Mouse (Mus musculus): ENCODE data around the gene Tesk1.

DNA sequence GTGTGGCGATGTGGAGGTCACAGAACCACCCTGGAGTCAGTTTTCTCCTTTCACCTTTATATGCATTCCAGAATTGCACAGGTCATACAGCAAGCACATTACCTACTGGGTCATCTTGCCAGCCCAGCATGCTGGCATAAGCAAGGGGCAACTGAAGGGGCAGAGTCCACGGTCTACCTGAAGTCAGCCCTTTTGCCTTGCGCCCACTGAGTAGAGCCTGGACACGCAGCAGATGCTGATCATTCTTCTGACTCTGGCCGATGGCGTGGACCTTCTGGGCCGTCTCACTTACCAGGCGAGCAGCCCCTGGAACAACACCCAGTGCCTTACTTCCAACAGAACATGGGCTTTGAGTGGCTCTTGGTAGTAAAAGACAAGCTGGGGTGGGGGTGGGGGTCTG is 55.7 kb downstream of the Tesk1 start:
- TF ChIP-seq POLR2A (IDR thresholded peaks at IDR 0.05; ENCODE audit: insufficient read length, low read depth), result no peak
- TF ChIP-seq MYOG (IDR thresholded peaks at IDR 0.05; ENCODE audit: control insufficient read depth in 1 of 3, insufficient read depth in 1 of 3, insufficient read length in 2 of 3, low read depth in 2 of 3), result no peak
- TF ChIP-seq E2F4 (IDR thresholded peaks at IDR 0.05; ENCODE audit: insufficient read depth), result no peak
- no peak for TF ChIP-seq MAX (IDR thresholded peaks at IDR 0.05; ENCODE audit: low read depth)
- TF ChIP-seq CEBPB (IDR thresholded peaks at IDR 0.05; ENCODE audit: insufficient read depth, poor library complexity, severe bottlenecking), result no peak
- no peak for TF ChIP-seq USF1 (IDR thresholded peaks at IDR 0.05; ENCODE audit: low read depth)
- TF ChIP-seq TCF12 (IDR thresholded peaks at IDR 0.05; ENCODE audit: insufficient read depth, poor library complexity, severe bottlenecking), result no peak
- TF ChIP-seq POLR2AphosphoS2 (IDR thresholded peaks at IDR 0.05; ENCODE audit: insufficient read length, low read depth), result no peak
- no peak for TF ChIP-seq REST (IDR thresholded peaks at IDR 0.05; ENCODE audit: insufficient read depth, insufficient read length)
- no peak for TF ChIP-seq SRF (IDR thresholded peaks at IDR 0.05; ENCODE audit: control insufficient read depth, insufficient read length, low read depth)
- no peak for TF ChIP-seq MYOD1 (IDR thresholded peaks at IDR 0.05; ENCODE audit: control insufficient read depth in 1 of 3, insufficient read length in 2 of 3, low read depth in 2 of 3)
- no peak for TF ChIP-seq TCF3 (IDR thresholded peaks at IDR 0.05; ENCODE audit: insufficient read length, low read depth)

All from myocyte (in vitro differentiated cells).